In the genomic region with DNA sequence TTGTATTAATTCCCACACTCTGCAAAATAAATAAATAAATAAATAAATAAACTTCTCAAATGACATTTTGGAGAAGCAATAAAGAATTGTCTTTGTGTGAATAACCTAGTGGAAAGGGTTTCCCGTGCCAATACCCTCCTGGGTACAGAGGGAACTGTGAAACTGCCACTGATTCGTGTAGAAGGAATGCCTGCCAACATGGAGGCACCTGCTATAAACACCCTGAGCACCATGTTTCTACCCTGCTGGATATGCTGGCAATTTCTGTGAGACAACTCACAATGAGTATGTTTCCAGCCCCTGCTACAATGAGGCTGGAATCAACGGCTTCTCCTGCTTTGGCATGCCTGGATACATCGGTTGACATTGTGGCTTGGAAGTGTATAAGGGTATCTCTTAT, we compare ENCODE assay signal across 13 mouse cellular contexts.
"Had no signal": no experiment of that assay in that cellular context is flagged by ENCODE, and none has a peak within 500 bp of the region (broad histone marks: within the 10 kb centered on the region; RNA-seq: fewer than 3 reads in every experiment).

No protein-coding gene starts in this region.

- H3K9ac ChIP-seq: limb, embryonic 13.5 days; liver, embryonic 14.5 days; neural tube, embryonic 15.5 days had no signal

- H3K4me3 ChIP-seq: limb, embryonic 13.5 days; myocyte; neural tube, embryonic 15.5 days had no signal

- H3K27ac ChIP-seq: limb, embryonic 13.5 days; liver, embryonic 14.5 days; neural tube, embryonic 15.5 days; stomach, postnatal 0 days had no signal

- H3K36me3 ChIP-seq: limb, embryonic 13.5 days; neural tube, embryonic 15.5 days had no signal

- H3K27me3 ChIP-seq: limb, embryonic 13.5 days; neural tube, embryonic 15.5 days had no signal

- H3K9me3 ChIP-seq: limb, embryonic 13.5 days; neural tube, embryonic 15.5 days had no signal

- DNase-seq: kidney, adult 18-20 months; kidney, postnatal 25 days; left cerebral cortex, postnatal 4 days; lung, adult 18-20 months; midbrain, embryonic 14.5 days; right cerebral cortex, adult 18-20 months; right cerebral cortex, postnatal 25 days; thymus, postnatal 4 days had no signal

- H3K4me2 ChIP-seq: limb, embryonic 13.5 days; neural tube, embryonic 15.5 days had no signal

- H3K4me1 ChIP-seq: limb, embryonic 13.5 days; neural tube, embryonic 15.5 days had no signal
